Mouse (Mus musculus) 3134 (cell line): ENCODE measurements around the gene Dppa1.
"Not testable (repeated sequence)": the region's sequence is repeated elsewhere in the genome, so short reads cannot be mapped to it uniquely, and the experiment has no call there.

Source experiments
- DNase-seq: peaks from one replicate; pipeline ENCODE4 v3.0.0-alpha.2; 2011; ENCODE audit warnings: low spot score; ENCODE audit not compliant: insufficient read length; ENCODE audit errors: extremely low read depth

Dppa1 gene

DNA sequence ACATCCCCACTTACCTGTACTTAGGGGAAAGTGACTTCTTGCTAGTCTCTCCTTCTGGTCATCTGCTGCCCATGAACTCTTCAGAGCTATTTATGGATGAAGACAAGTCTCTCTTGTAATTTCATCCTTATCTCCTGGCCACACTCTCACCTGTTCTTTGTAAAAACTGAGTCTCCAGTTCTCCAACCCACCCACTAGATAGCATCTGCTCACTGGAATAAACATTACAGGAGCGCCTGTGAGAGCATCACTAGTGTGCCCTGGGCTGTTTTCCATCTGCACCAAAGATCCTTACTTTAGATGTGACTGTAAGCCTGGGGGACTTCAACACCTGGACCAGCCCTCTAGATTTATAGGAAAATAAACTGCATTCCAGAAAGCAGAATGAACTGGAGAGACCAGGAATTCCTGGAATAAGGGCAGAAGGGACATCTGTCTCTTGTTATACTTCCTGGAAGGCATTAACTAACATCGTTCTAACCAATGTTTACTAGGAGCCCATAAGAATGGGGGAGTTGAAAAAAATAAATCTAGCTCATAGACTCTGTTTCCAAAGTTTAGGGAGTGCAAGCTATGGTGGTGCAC lies at the start of gene Dppa1:
Gene Dppa1, minus strand, starts transcription at position 51 of the 585 bp plus-strand sequence.
- no peak for DNase-seq

DNA sequence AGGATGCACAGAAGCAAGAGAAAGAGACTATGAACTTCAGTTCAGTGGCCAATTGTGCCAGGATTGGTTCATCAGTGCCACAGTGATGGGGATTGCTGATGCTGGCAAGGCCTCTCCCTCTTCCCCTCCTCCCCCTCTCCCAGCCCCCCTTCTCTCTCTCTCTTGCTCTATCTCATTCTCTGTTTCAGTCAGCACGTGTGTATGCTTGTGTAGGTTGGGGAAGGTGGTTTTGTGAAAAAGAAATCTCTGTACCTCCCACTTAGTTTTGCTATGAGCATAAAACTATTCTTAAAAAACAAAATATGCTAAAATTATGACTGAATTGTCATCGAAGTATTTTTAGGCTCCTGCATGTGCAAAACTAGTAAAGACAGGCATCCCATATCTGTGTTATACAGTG lies 38.9 kb upstream of the Dppa1 start:
- DNase-seq = no peak

DNA sequence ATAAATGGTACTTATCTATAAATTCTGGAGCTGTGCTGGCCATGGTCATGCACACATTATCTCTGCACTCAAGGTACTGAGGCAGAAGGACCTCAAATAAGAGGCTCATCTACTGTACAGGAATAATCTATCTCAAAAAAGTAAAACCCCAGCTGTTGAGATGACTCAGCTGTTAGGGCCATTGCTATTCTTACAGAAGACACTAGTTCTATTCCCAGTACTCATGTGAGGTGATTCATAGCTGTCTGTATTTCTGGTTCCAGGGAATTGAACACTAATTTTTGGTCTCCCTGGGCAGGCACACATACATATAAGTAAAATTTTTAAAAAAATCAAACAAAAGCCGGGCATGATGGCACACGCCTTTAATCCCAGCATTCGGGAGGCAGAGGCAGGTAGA lies 38.0 kb upstream of the Dppa1 start:
- DNase-seq = no peak

DNA sequence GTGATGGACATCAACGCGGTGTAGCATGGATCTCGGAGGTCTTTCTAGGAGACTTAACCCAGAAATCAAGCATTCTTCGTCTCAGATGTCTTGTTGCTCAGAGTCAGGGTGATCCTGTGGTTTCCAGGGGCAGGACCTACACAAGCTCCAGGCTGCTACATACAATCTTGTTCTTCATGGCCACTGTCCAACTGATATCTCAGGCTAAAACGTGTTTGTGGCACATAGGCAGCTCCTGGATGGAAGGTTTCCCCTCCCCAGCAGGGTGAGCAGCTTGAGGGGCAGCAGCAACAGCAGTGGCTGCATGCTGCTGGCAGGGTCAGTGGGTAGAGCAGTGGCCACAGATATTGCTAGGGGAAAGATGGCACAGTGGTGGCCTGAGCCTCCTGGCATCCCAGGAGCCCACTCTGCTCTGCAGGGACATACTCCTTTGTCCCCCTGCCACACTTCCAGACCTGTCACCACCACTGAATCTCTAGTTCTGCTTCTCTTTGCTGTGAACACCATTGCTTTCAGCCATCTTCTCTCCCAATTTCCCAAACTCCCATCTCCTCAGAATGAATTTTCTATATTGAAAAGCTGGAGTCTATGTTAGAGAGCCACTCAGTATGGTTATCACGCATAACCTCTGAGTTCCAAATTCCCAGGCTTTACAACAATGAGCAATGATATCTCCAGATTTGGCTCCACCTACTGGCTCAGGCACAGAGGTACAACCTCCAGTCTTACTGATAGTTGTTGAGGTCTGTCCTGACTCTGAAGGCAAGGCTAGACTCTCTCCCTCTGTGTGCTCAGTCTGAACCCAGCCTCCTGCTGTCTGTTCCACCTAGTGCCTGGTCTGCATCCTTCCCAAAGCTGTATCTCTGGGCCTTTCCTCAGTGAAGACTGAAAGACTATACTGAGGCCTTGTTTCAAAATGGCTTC lies 36.8 kb upstream of the Dppa1 start:
- DNase-seq = no peak

DNA sequence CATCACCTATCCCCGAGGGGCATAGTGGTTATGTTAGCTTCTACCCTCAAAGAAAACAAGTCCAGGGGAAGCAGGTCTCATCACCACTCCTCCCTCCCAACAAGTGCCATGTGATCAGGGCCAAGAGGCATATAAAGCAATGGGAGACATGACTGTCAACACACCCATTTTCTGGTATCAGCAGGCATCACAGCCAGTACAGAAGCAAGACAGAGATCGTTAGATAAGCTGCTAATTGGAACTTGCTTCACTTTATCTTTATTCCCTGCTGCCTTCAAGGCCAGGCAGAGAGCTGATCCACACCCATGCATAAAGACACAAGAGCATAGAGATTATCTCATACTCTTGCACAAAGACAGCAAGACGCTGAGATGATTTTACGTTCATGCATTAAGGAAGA lies 34.2 kb upstream of the Dppa1 start:
- no peak for DNase-seq

DNA sequence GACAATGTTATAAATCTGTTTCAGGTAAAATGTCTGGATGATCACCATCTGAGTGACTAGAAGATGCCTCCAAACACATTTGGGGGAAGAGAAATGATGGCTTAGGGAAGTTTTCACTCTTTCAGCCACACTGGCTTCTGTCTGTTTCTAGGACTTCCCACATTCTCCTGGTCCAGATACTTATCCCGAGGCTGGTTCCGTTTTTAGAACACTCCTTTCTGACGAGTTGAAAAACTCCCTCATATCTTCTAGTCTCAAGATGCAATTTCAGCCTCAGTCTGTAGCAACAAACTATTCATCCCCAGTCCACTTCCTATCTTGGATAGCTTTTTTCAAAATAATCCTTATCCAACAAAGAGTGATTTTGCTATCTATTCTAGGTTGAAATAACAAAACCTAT lies 23.4 kb upstream of the Dppa1 start:
- no peak for DNase-seq

DNA sequence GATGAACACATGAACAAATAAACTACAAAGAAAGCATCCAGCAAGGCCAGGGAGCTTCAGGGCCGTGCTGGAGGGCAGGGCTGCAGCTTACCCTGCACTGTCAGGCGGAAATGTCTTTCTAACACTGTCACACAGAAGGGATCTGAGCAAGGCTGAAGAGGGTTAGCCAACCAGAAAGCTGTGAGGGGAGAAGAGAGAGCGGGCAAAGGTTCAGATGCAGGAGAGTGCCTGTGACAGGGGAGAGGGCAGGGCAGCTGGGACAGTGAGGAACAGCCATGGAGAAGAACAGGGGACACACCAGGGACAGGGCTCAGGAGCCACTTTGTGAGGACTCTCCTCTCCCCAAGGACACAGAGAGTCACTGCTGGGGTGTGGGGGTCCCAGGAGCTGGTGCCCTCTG lies 20.6 kb upstream of the Dppa1 start:
- not testable (repeated sequence) for DNase-seq

DNA sequence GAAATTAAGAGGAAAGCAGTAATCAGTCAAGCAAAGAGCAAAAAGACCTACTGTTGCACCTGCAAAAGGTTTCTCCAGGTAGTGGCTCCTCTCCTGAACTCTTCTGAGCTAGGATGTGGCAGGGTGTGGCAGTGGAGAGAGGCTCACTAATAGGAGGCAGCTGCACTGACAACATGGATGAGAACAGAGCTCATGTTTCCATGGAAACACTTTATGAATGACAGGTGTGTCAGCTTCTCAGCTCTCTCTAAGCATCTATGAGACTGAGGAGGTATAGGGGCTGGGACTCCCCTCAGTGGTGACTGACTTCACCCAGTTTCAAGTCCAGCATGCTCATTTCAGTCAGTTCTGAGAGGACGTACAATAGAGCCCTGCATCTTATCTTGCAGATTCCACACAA lies 15.8 kb upstream of the Dppa1 start:
- no peak for DNase-seq

DNA sequence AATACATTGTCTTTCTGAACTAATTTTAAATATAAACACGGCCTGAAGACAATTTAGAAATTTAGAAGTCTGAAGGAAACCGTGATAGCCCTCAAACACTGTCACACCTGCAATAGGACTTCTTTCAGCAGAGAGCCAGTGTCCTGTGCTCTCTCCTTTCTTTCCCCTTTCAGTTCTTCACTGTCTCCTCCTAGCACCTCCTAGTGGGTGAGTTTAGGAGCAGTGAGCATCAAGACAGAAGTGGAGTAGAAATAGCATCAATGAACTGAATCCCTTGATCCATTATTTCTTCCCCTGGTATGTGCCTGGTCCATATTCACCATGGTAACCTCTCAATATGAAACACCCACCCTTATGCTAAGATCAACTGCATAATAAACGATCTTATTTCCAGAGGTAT lies 7.5 kb upstream of the Dppa1 start:
- DNase-seq = no peak

DNA sequence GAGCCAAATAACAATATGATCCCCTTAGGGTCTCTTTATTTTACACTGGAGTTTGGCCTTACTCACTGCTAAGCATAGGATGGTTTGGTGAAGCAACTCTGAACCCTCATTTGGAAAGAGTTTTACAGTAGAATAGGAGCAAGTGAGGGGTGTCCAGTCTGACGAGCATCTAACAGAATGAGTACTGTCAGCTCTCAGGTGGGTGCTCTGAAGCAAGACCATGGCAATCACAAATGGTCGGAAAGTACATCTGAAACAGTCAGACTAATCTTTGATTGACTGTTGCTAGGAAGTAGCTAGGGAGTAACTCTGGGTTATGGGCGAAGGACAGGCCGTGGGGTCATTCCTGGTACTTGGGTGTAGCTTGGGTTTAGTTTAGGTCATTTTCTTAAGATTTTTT lies 6.5 kb upstream of the Dppa1 start:
- not testable (repeated sequence) for DNase-seq

DNA sequence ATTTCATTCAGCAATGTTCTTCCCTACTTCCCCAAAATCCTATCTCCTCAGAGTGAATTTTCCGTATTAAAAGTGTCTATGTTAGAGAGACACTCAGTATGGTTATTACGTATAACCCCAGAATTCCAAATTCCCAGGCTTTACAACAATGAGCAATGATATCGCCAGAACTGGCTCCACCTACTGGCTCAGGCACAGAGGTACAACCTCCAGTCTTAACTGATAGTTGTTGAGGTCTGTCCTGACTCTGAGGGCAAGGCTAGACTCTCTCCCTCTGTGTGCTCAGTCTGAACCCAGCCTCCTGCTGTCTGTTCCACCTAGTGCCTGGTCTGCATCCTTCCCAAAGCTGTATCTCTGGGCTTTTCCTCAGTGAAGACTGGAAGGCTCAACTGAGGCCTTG lies 2.6 kb upstream of the Dppa1 start:
- DNase-seq = no peak

DNA sequence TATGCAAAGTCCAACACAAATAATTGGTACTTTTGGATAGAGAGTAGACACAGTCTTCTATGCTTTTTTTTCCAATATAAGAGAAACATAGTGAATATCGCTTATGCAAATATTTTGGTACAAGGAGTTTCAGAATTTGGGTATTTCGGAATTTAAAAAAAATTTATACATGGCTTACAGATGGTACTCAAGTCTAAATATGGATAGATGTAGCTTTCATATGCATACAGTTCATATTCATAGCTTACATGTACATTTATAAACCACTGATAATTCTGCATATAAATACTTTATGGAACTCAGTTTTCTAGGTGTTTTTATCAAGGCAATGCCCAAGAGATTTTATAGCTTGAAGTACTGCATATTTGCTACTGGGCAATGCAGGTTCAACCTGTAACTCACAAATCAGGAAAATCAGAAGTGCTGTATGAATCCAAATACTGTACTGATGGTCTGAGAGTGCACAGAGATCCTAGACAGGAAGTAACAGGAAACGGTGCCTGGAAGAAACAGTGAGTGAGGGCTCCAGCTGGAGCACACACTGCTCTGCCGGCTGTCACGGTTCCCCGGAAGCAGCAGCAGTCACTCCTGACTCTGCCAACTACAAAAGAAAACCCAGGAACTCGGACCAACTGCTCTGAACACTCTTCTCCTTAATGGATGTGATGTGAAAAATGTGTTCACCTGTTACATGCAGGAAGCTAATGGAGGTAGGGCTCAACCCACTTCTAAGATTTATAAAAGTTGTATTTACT lies 8.5 kb downstream of the Dppa1 start:
- DNase-seq = no peak

DNA sequence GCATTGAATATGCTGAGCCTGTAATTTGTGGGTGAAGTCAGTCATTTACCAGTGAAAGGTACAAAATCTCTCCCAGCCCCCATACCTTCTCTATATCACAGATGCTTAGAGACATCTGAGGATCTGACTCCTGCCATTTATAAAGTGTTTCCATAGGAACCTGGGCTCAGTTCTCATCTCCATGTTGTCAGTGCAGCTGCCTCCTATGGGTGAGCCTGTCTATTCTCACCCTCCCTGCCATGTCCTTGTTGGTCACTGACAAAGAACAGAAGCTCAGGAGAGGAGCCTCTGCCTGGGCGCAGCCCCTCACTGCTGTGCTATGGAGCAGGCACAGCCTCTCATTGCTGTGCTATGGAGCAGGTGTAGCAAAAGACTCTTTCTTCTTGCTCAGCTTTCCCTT lies 9.1 kb downstream of the Dppa1 start:
- DNase-seq = no peak

DNA sequence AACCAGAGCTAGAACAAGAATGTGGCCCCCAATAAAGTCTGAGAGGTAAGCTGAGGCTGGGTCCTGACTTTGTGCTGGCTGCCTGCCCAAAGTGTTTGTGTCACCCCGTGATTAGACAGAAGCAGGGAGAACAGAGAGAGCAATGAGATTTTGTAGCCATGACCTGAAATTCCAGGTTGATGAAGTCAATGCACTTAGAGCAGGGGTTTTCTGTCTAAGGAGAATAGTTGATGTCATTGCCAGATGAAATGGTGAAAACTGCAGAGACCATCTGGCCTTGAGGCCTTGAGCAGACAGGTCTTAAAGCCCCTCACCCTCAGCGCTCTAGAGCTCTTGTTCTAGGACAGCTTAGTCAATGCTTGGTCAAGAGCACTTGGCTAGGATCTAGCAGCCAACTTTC lies 36.6 kb downstream of the Dppa1 start:
- DNase-seq = no peak

DNA sequence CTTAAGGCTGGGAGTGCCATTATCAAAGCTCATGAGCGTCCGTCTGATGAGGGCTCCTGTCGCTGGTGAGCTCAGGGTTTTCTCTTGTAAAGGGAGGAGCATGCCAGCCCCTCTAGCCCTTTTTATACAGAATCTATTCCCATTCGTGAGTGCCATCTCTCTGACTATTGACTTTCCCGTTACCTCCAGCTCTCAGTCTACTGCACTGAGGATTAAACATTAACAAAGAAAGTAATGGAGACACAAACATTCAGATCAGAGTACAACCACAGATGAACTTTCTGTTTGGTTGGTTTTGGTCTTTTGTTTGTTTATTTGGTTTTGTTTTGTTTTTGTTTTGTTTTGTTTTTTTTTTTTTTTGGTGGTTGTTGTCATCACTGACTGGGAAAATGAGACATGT lies 46.3 kb downstream of the Dppa1 start:
- no peak for DNase-seq

DNA sequence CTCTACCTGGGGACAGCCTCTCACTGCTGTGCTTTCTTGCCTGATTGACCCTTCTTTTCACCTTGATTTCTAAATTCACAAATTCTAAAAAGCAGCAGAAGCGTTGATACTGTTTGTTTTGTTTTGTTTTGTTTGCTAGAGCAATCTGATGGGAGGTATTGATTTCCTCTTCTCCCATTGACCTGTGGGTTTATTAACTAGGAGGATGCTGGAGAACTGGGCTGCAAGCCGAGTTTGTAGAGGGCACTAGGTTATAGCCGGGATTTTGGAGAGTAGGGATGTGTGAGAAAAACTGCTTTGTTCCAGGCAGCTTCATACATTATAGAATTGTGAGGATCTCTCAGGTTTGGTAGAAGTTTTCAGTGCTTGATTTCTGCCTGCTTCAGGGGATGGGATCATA lies 48.6 kb downstream of the Dppa1 start:
- no peak for DNase-seq

DNA sequence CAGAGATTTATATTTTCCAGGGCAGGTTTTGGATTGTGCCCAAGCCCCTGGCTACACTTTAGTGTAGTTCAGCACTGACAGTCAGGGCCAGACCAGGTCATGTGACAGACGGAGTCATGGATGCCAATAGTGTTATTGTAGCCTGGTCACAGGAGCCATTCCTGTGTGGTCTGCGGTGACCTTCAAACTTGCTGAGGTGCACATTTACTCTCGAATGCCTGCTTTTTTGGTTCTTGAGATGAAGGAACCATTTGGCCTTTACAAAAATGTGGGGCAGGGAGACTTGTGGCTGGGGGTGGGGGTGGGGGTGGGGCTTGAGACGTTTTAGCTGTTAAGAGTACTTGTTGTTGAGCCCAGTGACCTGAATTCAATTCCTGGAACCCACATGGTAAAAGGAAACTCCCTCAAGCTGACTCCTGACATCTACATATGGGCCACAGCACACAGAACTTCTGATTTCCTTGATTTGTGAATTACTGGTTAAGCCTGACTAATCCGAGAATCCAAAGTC lies 50.2 kb downstream of the Dppa1 start:
- no peak for DNase-seq

DNA sequence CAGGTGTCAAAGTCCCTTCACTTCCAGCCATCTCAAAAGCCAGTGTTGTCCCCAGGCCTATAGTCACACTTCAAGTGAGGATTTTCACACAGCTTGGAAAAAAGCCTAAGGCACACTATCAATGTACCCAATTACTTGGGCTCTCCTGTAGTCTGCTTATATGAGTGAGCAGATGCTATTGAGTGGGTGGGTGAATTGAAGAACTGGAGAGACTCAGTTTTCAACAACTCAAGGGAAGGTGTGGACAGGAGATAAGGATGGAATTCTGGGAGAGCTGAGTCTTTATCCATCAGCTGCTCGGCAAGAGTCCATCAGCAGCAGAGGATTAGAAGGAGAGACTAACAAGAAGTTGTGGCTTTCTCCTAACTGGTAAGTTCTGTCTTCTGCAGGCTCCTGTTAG lies 57.7 kb downstream of the Dppa1 start, which contains the start of gene BC053393:
Gene BC053393, plus strand, starts transcription at position 210 of the 400 bp plus-strand sequence.
- no peak for DNase-seq

DNA sequence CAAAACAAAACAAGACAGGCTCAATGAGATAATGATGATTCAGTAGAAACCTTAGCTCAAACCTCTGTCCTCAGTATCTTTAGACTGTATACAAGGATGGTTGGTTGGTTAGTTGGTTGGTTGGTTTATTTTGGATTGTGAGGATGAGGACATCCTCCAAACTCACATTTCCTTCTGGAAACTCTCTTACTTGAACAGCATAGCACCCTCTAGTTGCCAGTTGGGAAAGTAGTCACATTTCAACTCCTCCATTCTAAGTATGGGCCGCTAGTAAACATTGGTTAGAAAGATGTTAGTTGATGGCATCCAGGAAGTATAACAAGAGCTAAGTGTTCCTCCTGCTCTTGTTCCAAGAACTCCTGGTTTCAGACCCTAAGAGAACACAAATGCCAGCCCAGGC lies 60.0 kb downstream of the Dppa1 start:
- DNase-seq = no peak

DNA sequence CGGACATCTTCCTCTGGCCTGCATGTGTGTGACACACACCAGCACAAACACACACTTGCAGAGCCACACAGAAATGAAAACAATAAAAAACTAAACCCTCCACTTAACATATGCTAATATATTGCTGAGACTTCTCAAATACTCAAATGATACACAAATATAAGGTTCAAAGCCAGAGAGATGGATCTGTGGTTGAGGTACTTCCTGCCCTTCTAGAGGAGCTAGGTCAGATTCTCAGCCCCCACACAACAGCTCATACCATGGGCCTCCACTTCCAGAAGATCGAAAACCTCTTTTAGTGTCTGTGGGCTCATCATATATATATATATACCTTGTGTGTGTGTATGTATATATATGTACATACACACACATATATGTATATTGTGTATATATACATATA lies 63.1 kb downstream of the Dppa1 start:
- DNase-seq = no peak

DNA sequence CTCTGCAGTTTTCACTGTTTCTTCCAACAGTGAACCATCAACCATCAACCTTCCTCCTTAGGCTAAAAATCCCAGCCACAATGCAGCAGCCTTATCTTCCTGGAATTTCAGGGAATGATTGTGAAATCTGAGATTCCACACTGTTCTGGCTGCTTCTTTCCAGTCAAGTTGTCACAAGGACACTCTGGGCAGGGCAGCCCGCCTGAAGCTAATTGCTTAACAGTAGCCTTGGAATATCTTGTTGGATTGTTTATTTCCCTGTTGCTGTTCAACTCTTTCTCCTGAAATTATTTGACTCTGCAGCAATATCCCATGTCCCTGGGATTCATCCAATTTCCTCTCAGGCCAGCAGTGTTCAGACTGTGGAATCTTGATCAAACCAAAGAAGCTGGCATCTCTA lies 64.4 kb downstream of the Dppa1 start:
- DNase-seq = no peak
